Comparison of ENCODE assay signal across 9 mouse cellular contexts in genomic region chr5:125106191-125106590, GRCm38 (mm10).
A peak's percentile ranks its signal among the peaks of the same experiment; 100 is the strongest.
DNase-seq lines count a peak whose midpoint lies in the region; ATAC-seq and TF ChIP-seq lines count a peak whose summit lies in the region.
"Had no signal": no experiment of that assay in that cellular context is flagged by ENCODE, and none has a peak within 500 bp of the region (broad histone marks: within the 10 kb centered on the region; RNA-seq: fewer than 3 reads in every experiment).

No protein-coding gene starts in this region.

- peak overlapping the region; percentile 77 for H3K27ac ChIP-seq in macrophage
- H3K27ac ChIP-seq in forebrain, postnatal 0 days (ENCODE audit: low read depth, low read length) = no peak overlapping the region
- H3K27ac ChIP-seq in midbrain, embryonic 14.5 days (replicated peaks; ENCODE audit: low read depth, low read length) = no peak overlapping the region
- H3K27ac ChIP-seq: limb, embryonic 13.5 days had no signal

- peak; percentile 84 to 90 for ATAC-seq in hematopoietic stem cell, adult 5-6 weeks (replicated peaks in 1 of 2; ENCODE audit: insufficient read depth in 1 of 2, low FRiP score in 2 of 2, low TSS enrichment in 1 of 2, low read depth in 1 of 2, poor library complexity in 2 of 2, severe bottlenecking in 2 of 2)
- ATAC-seq in forebrain, postnatal 0 days = no peak
- ATAC-seq in midbrain, embryonic 14.5 days (ENCODE audit: low FRiP score, low TSS enrichment) = no peak

- no peak for TF ChIP-seq CTCF in C2C12 (IDR thresholded peaks at IDR 0.05; ENCODE audit: control insufficient read depth, insufficient read depth, insufficient read length)
- TF ChIP-seq CTCF in forebrain, postnatal 0 days (IDR thresholded peaks at IDR 0.05; ENCODE audit: low read depth) = no peak

- H3K79me3 ChIP-seq in C2C12 (ENCODE audit: low read depth) = peaks cover 13% of the 10 kb centered on the region

- peak; percentile 74 to 77 for DNase-seq in cerebellum, adult 18-20 months
- no peak for DNase-seq in cerebellum, postnatal 4 days (ENCODE audit: low spot score in 2 of 2)
- peak; percentile 70 for DNase-seq in c-Kit-positive CD71-negative TER-119-negative erythroid progenitor cells, embryonic 14.5 days (ENCODE audit: low read depth)
- no peak for DNase-seq in forebrain, postnatal 0 days
- no peak for DNase-seq in midbrain, embryonic 14.5 days

- 3% methylated on average over 16 of the region's 16 CpGs for WGBS in macrophage (ENCODE audit: missing documents)
- 84% methylated on average over 16 of the region's 16 CpGs for WGBS in forebrain, postnatal 0 days
- 95% methylated on average over 16 of the region's 16 CpGs for WGBS in midbrain, embryonic 14.5 days

- H3K9me3 ChIP-seq in forebrain, postnatal 0 days (ENCODE audit: low read length) = no peaks in the 10 kb centered on the region
- no peaks in the 10 kb centered on the region for H3K9me3 ChIP-seq in midbrain, embryonic 14.5 days (ENCODE audit: control insufficient read depth, low read length)
- H3K9me3 ChIP-seq: limb, embryonic 13.5 days had no signal

- peaks cover 82% of the 10 kb centered on the region for H3K79me2 ChIP-seq in C2C12 (ENCODE audit: control insufficient read depth, insufficient read depth)
- peaks cover 35% of the 10 kb centered on the region for H3K79me2 ChIP-seq in macrophage (ENCODE audit: inconsistent target)

- H3K9ac ChIP-seq in forebrain, postnatal 0 days = no peak overlapping the region
- H3K9ac ChIP-seq in midbrain, embryonic 14.5 days (replicated peaks; ENCODE audit: low read length) = no peak overlapping the region
- H3K9ac ChIP-seq: limb, embryonic 13.5 days had no signal

- no peaks in the 10 kb centered on the region for H3K27me3 ChIP-seq in C2C12 (ENCODE audit: control insufficient read depth, insufficient read depth, insufficient read length)
- no peaks in the 10 kb centered on the region for H3K27me3 ChIP-seq in forebrain, postnatal 0 days (ENCODE audit: insufficient read depth, low read length)
- no peaks in the 10 kb centered on the region for H3K27me3 ChIP-seq in midbrain, embryonic 14.5 days (ENCODE audit: control insufficient read depth, insufficient read depth, low read length)
- H3K27me3 ChIP-seq: limb, embryonic 13.5 days had no signal

- no peak overlapping the region for H3K4me2 ChIP-seq in forebrain, postnatal 0 days (ENCODE audit: low read depth)
- no peak overlapping the region for H3K4me2 ChIP-seq in midbrain, embryonic 14.5 days (ENCODE audit: low read length)
- H3K4me2 ChIP-seq: limb, embryonic 13.5 days had no signal

- H3K36me3 ChIP-seq in C2C12 (ENCODE audit: control insufficient read depth, insufficient read depth) (peaks cover 80% of the 10 kb centered on the region), macrophage (ENCODE audit: inconsistent target) (peaks cover 56% of the 10 kb centered on the region)
- H3K36me3 ChIP-seq in forebrain, postnatal 0 days (ENCODE audit: insufficient read depth) = peaks cover 38% of the 10 kb centered on the region
- H3K36me3 ChIP-seq in midbrain, embryonic 14.5 days (ENCODE audit: control insufficient read depth, insufficient read depth, low read length) = peaks cover 49% of the 10 kb centered on the region

- H3K4me3 ChIP-seq in C2C12 (ENCODE audit: insufficient read depth, poor library complexity, severe bottlenecking) = no peak overlapping the region
- H3K4me3 ChIP-seq in macrophage (ENCODE audit: inconsistent target) = peak overlapping the region; percentile 18
- H3K4me3 ChIP-seq in forebrain, postnatal 0 days (ENCODE audit: low read depth, low read length) = no peak overlapping the region
- H3K4me3 ChIP-seq in midbrain, embryonic 14.5 days (replicated peaks; ENCODE audit: low read depth, low read length) = no peak overlapping the region
- H3K4me3 ChIP-seq: limb, embryonic 13.5 days had no signal

- H3ac ChIP-seq in C2C12 (ENCODE audit: control insufficient read depth, insufficient read length, low read depth) = no peak overlapping the region

- peaks cover 5% of the 10 kb centered on the region; the same call in 1 of the 2 replicates for H3K4me1 ChIP-seq in forebrain, postnatal 0 days (ENCODE audit: insufficient read depth)
- peaks cover 30% of the 10 kb centered on the region for H3K4me1 ChIP-seq in midbrain, embryonic 14.5 days (ENCODE audit: control insufficient read depth, insufficient read depth, low read length)

TF ChIP-seq in C2C12, 6 proteins besides CTCF, POLR2A, EP300 and RAD21:
- TF ChIP-seq FOSL1 (IDR thresholded peaks at IDR 0.05; ENCODE audit: insufficient read depth, low read length, poor library complexity, severe bottlenecking) = peak; percentile 29
- no peak for TF ChIP-seq MYOD1 (IDR thresholded peaks at IDR 0.05; ENCODE audit: control insufficient read depth, insufficient read length, low read depth)

Comparison
In these comparisons a context has a peak if more than half of its experiments do, and no peak if none do; other contexts are left out.
1. DNase-seq: peak in cerebellum, adult 18-20 months (2 of 2) and c-Kit-positive CD71-negative TER-119-negative erythroid progenitor cells, embryonic 14.5 days (single experiment); none in cerebellum, postnatal 4 days (0 of 2), forebrain, postnatal 0 days (single experiment) and midbrain, embryonic 14.5 days (single experiment).
2. ATAC-seq: peak in hematopoietic stem cell, adult 5-6 weeks (2 of 2); none in forebrain, postnatal 0 days (single experiment) and midbrain, embryonic 14.5 days (single experiment).